Mouse (Mus musculus) left cerebral cortex, adult 18-20 months (tissue): ENCODE data around the gene Map3k4. TPM values are rescaled to one million over a fixed set of nuclear protein-coding genes. Genes with fewer than 3 reads are reported as not detected.
"Not testable (repeated sequence)": the region's sequence is repeated elsewhere in the genome, so short reads cannot be mapped to it uniquely, and the experiment has no call there.

Source experiments
- DNase-seq, 2 experiments: peaks; one replicate each; pipeline ENCODE4 v3.0.0; 2021 to 2022; ENCODE audit warnings: low spot score in 2 of 2, mixed read lengths in 1 of 2
- total RNA-seq, 2 experiments: library from RNA; stranded (reverse); gene quantifications; 2 replicates each; pipeline ENCODE4 v1.2.3; 2021

The Map3k4 gene
- total RNA-seq, 2 experiments from 2014 or later: 45.9 to 50.9 TPM

- DNase-seq: no peak
Measured at GRCm38 (mm10) chr17:12307251-12308135, 11.1 kb downstream of the Map3k4 start.

GRCm38 (mm10) chr17:12304658-12305057 is 13.9 kb downstream of the Map3k4 start:
- DNase-seq: no peak

GRCm38 (mm10) chr17:12300896-12301706 is 17.5 kb downstream of the Map3k4 start:
- DNase-seq: no peak

- DNase-seq: no peak
Measured at GRCm38 (mm10) chr17:12300127-12300675, 18.4 kb downstream of the Map3k4 start.

GRCm38 (mm10) chr17:12299371-12299770 is 19.2 kb downstream of the Map3k4 start:
- no peak for DNase-seq

- DNase-seq: no peak
Measured at GRCm38 (mm10) chr17:12297978-12298377, 20.6 kb downstream of the Map3k4 start.

GRCm38 (mm10) chr17:12297292-12297691 is 21.3 kb downstream of the Map3k4 start:
- no peak for DNase-seq

GRCm38 (mm10) chr17:12295926-12296325 is 22.7 kb downstream of the Map3k4 start:
- DNase-seq: not testable (repeated sequence)

- DNase-seq: no peak
Measured at GRCm38 (mm10) chr17:12294424-12294823, 24.2 kb downstream of the Map3k4 start.

GRCm38 (mm10) chr17:12293571-12293970 is 25.0 kb downstream of the Map3k4 start:
- DNase-seq: no peak

- DNase-seq: no peak
Measured at GRCm38 (mm10) chr17:12292877-12293276, 25.7 kb downstream of the Map3k4 start.

- DNase-seq: no peak
Measured at GRCm38 (mm10) chr17:12292356-12292755, 26.2 kb downstream of the Map3k4 start.

- no peak for DNase-seq
Measured at GRCm38 (mm10) chr17:12291151-12291550, 27.4 kb downstream of the Map3k4 start.

- DNase-seq: peak in 1 of 2 experiments; percentile 40
Measured at GRCm38 (mm10) chr17:12290735-12291134, 27.9 kb downstream of the Map3k4 start.

GRCm38 (mm10) chr17:12289836-12290235 is 28.8 kb downstream of the Map3k4 start:
- DNase-seq: not testable (repeated sequence)

GRCm38 (mm10) chr17:12288871-12289270 is 29.7 kb downstream of the Map3k4 start:
- no peak for DNase-seq

GRCm38 (mm10) chr17:12279810-12280209 is 38.8 kb downstream of the Map3k4 start:
- DNase-seq: no peak

GRCm38 (mm10) chr17:12278073-12278472 is 40.5 kb downstream of the Map3k4 start:
- no peak for DNase-seq

- DNase-seq: no peak
Measured at GRCm38 (mm10) chr17:12277297-12277696, 41.3 kb downstream of the Map3k4 start.

GRCm38 (mm10) chr17:12276496-12277200 is 41.9 kb downstream of the Map3k4 start:
- no peak for DNase-seq

GRCm38 (mm10) chr17:12275756-12276155 is 42.8 kb downstream of the Map3k4 start:
- no peak for DNase-seq
